Mouse (Mus musculus): ENCODE results near the gene Bid.

The Bid gene

GRCm38 (mm10) chr6:120916074-120916971, at the start of gene Bid:
TSS of gene Bid (minus strand) at chr6:120916853.
- DNase-seq, result peak; percentile 92 to 94

- no peak for DNase-seq
Measured at GRCm38 (mm10) chr6:120965814-120966213, 49.2 kb upstream of the Bid start.

- no peak for DNase-seq
Measured at GRCm38 (mm10) chr6:120964179-120964578, 47.5 kb upstream of the Bid start.

- no peak for DNase-seq
Measured at GRCm38 (mm10) chr6:120960338-120961030, 43.8 kb upstream of the Bid start.

GRCm38 (mm10) chr6:120957331-120957730, 40.7 kb upstream of the Bid start:
- no peak for DNase-seq

GRCm38 (mm10) chr6:120956259-120957161, 39.9 kb upstream of the Bid start:
- DNase-seq, result no peak

GRCm38 (mm10) chr6:120955215-120955614, 38.6 kb upstream of the Bid start:
- DNase-seq, result peak; percentile 37 to 43

- DNase-seq, result no peak
Measured at GRCm38 (mm10) chr6:120954241-120954640, 37.6 kb upstream of the Bid start.

- no peak for DNase-seq
Measured at GRCm38 (mm10) chr6:120952475-120952874, 35.8 kb upstream of the Bid start.

- DNase-seq, result no peak
Measured at GRCm38 (mm10) chr6:120951311-120951710, 34.7 kb upstream of the Bid start.

- no peak for DNase-seq
Measured at GRCm38 (mm10) chr6:120945510-120945909, 28.9 kb upstream of the Bid start.

GRCm38 (mm10) chr6:120943964-120944363, 27.3 kb upstream of the Bid start:
- DNase-seq, result no peak

GRCm38 (mm10) chr6:120943551-120943950, 26.9 kb upstream of the Bid start:
- DNase-seq, result no peak

- DNase-seq, result no peak
Measured at GRCm38 (mm10) chr6:120943079-120943478, 26.4 kb upstream of the Bid start.

- DNase-seq, result no peak
Measured at GRCm38 (mm10) chr6:120941575-120941974, 24.9 kb upstream of the Bid start.

GRCm38 (mm10) chr6:120941084-120941481, 24.4 kb upstream of the Bid start:
- no peak for DNase-seq

GRCm38 (mm10) chr6:120940446-120941083, 23.9 kb upstream of the Bid start:
- DNase-seq, result no peak

GRCm38 (mm10) chr6:120939783-120940182, 23.1 kb upstream of the Bid start:
- no peak for DNase-seq

GRCm38 (mm10) chr6:120938763-120939450, 22.3 kb upstream of the Bid start:
- no peak for DNase-seq

- no peak for DNase-seq
Measured at GRCm38 (mm10) chr6:120937999-120938608, 21.5 kb upstream of the Bid start.

GRCm38 (mm10) chr6:120937104-120937617, 20.5 kb upstream of the Bid start:
- no peak for DNase-seq

All from lung, adult 18-20 months (tissue).